Mouse (Mus musculus): ENCODE measurements around the gene Gpx4. TPM values are rescaled to one million over a fixed set of nuclear protein-coding genes. Genes with fewer than 3 reads are reported as not detected.
"Not testable (repeated sequence)": the region's sequence is repeated elsewhere in the genome, so short reads cannot be mapped to it uniquely, and the experiment has no call there.

The Gpx4 gene
- polyA plus RNA-seq, 2 experiments from 2014 or later = 450 to 480 TPM

DNA sequence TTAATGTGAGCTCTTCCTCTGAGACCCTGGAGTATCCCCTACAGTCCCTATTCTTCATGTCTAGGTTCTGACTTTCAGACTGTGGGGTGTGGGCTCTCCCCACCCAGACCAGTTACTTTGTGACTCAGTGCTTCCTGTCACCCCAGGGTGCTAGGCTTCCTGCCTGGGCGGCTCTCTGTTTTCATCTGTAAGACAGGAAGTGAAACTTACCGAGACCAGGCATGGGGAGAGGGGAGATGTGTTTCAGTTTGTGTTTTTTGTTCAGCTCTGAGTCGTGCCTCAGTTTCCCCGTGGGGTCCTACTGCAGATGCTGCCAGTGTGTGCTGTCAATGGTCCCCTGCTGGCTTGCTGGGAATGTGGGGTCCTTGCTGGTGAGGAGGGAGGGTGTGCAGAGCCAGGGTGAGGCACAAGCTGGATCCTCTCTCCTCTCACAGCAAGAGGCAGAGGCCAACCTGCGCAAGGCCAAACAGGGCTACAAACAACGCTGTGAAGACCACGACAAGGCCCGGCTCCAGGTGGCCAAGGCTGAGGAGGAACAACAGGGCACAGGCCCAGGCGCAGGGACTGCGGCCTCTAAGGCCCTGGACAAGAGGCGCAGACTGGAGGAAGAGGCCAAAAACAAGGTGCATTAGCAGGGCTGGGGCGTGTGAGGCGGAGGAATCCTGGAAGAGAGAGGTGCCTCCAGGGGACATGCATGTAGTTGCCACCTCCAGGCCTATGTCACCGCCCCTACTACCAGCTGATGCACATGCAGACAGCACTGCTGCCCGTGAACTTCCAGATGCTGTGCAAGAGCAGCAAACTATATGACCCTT is 22.5 kb upstream of the Gpx4 start:
- ATAC-seq = peak; percentile 88

DNA sequence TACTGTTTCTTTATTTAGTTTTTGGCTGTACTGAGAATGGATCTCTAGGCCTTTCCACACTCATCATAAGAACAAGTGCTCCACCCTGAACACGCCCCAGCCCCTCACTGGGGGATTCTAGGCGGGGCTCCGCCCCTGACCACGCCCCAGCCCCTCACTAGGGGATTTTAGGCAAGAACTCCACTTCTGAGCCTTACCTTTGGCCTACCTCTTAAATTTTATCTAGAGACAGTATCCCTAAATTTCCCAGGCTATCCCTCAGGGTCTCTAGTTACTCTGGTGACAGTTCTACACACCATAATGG is 22.0 kb upstream of the Gpx4 start:
- no peak for ATAC-seq

DNA sequence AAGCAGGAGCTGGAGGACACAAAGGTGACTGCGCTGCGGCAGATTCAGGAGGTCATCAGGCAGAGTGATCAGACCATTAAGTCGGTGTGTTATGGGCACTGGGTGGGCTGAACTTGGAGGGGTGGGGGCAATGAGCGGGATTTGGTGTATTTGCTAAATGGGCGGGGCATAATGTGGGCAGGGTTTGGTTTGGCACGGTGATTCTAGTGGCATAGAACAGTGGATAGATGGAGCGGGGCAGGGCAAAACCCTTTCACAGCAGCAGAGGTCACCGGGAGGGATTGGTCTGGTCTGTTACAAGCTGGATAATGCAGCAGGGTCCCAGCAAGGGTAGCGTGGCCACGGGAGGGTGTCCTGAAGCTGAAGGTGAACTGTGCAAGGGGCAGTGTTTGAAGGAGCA is 21.5 kb upstream of the Gpx4 start:
- no peak for ATAC-seq

DNA sequence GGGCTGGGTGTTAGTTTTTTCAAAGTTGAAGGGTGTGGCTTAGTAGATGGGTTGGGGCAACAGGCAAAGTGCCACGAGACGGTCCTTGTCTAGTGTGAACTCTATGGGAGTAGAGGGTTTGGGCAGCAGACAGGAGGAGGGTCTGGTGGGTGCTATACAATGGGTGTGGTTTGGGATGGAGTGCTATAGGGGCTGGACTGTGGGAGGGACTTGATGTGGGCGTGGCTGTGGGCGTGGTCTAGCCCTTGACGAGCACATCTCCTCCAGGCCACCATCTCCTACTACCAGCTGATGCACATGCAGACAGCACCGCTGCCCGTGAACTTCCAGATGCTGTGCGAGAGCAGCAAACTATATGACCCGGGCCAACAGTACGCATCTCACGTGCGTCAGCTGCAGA is 21.1 kb upstream of the Gpx4 start:
- no peak for ATAC-seq

DNA sequence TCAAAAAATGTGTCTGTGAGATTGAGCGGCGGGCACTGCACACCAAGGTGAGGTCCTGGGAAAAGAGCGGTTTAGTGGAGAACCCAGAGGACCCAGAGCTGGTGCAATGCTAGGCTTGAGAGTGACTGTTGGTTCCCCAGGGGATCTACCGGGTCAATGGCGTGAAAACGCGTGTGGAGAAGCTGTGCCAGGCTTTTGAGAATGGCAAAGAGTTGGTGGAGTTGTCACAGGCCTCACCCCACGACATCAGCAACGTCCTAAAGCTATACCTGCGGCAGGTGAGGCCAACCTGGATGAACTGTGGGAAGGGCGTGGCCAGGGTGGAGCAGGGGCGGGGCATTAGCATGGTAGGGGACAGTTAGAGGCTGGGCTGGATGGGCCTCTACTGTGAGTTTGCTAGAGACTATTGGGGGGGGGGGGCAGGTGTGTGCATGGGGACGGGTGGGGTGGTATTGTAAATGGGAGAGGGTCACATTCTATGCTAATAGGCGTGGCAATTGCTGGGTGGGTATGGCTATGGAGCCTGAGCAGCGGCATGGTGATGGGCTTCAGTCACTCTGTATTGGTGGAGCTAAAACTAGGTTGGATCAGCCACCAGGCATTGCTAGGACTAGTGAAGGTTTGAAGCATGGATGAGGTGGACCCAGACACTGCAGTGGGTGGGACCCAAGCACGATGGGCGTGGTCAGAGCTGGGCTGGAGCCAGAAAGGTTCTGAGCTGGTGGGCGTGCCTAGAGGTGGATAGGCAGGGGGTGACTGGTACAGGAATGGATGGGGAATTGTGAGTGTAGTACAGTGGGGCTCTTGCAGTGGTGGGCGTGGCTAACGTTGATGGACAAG is 19.1 kb upstream of the Gpx4 start:
- no peak for ATAC-seq

DNA sequence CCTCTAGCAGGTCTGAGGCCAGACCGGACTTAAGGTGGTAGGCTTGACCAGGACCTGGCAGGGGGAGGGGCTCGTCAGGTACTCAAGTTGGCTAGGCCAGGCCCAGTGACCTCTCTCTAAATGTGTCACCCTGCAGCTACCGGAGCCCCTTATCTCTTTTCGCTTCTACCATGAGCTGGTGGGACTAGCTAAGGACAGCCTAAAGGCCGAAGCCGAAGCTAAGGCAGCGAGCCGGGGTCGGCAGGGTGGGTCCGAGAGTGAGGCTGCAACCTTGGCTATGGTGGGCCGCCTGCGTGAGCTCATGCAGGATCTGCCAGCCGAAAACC is 18.5 kb upstream of the Gpx4 start:
- ATAC-seq = no peak

DNA sequence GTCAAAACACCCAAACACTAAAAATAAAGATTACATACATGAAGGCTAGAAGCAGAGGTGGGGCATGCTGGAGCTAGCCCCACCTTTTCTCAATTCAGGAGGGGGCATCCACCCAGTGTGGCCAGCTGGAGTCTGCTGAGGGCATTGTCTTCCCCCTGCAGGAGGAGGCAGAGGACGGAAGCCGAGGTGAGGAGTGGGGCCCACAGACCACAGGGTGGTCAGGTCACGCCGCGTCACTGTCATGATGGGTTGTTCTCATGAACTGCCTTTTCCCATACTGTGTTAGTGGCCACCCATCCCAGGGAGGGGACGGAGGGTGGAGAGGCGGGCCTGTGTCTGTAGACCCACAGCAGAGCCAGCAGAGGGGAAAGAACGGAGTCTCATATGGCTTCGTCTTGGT is 16.8 kb upstream of the Gpx4 start:
- ATAC-seq = no peak

DNA sequence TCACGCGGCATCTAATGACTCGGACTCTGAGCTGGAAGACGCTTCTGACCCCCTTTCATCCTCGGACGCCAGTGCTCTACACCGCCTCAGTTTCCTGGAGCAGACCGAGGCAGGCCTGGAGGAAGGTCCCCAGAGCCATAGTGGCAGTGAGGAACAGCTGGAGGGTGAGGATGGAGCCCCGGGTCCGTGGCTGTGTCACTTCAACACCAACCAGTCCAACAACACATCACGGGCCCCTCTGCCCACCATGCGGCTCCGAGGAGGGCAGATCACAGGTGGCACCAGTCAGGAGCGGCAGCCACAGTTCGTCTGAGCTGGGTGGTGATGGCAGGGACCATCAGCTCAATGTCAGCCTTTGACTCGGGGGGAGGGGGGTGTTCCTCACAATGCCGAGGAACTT is 16.2 kb upstream of the Gpx4 start:
- ATAC-seq = no peak

DNA sequence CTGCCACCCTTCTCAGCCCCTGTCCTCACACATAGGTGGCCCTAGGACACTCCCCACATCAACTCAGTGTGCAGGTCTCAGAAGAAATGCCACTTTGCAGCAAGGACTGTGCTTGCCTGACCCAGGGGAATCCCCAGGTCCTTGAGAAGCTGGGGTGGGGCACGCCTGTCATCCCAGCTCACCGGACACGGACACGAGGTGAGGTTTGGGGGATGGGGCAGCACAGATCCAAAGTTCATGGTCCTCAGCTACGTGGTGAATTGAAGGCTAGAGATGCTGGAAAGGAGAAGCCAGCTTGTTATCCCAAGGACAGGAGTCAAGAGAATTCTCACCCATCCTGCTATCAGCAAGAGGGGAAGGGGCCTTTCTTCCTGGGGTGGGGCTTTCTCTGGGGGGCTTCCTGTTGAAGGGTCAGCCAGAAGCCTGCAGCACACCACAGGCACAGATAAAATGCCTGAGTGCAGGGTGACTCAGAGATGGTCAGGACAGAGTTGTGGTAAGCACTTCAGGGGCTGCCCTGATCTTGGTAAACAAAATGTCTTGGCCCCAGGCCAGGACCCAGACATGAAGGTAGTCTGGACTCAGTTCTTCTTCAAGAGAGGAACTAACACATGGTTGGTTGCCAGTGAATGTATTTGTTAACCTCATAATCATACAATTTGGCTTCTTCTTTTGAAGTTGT is 14.0 kb upstream of the Gpx4 start:
- ATAC-seq = peak; percentile 67

DNA sequence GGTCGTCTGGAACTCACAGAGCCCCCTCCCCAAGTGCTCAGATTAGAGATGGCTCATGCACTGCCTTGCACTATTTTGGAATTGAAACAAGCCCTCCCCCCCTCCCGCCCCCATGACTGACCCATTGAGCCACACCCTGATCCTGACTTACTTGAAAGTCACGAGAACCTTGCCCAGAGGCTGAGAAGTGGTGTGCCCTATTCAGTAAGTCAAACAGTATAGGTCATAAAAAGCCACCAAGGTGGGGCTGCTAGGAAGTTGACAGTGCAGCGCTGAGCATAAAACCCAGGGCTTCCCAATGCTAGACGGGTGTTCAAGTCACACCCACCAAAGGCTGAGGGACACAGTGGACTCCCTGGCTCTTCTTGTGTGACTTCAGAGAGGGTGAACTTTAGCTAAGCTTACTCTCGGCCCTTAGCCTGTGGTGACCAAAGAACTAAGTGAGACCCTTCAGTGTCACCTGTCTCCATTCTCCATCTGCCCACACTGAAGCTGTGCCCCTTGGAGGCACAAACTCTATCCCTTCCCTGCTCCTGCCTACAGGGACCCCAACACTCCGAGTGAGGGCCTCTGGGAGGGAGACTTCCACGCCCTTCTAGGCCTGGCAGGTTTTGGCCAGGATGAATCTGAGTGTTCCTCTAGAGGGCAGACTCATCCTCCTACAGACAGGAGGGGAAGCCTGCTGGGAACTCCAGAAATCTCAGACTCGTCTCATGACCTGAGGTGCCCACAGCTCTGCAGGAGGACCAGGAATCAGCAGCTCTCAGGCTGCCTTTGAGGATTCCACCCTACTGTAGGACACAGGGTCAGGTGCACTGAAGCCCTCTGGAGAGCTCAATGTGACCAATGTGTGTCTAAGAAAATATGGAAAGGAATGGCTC is 13.2 kb upstream of the Gpx4 start:
- peak; percentile 27 for ATAC-seq

DNA sequence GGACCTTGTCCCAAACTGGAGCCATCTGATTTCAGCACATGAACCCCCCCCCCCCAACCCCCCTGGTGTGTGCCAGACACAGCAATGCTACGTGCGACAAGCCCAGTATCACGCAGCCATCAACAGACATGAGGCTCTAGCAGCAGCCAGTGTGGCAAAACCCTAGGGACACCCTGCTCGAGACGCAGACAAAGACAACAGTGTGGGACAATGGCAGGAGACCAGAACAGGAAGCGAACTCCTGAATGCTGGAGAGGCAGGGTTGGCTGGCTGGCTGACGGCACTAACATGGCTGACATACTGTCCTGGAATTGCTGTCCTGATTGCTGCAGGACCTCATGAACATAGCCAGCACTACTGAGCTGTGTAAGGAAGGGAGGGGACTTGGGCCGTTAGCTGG is 11.8 kb upstream of the Gpx4 start:
- ATAC-seq = no peak

DNA sequence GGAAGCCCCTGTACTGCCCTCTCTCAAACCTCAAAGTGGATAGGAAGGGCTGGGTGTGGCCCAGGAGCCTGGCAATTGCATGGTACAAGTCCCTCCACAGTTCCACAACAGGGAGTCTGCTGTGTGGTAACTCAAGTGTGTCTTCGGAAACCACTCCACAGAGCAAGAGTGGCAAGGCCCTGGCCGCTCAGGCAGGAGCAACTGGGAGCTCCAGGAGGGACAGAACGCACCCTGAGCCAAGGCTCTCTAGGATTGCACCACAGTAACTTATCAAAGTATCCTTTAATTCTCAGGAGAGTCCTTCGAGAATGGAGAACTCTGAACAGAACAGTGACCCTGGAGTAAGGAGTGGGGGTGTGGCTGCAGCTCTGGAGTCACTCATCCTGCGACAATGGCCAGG is 11.3 kb upstream of the Gpx4 start:
- no peak for ATAC-seq

DNA sequence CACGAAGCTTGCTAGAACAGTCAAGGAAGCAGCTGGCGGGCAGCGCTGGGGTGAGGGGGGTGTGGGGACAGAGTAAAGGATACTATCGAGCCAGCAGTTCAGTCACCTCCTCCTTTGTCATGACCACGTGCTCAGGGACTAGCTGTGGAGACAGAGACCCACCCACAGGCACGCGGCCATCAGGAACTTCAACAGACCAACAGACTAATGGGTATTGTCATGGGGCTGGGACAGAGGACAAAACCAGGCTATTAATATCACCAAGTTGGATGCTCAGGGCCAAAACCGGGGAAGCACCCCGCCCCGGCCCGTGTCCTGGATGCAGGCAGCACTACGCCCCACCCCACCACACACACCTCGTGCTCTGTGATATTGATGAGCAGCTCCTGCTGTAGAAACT is 10.1 kb upstream of the Gpx4 start:
- no peak for ATAC-seq

DNA sequence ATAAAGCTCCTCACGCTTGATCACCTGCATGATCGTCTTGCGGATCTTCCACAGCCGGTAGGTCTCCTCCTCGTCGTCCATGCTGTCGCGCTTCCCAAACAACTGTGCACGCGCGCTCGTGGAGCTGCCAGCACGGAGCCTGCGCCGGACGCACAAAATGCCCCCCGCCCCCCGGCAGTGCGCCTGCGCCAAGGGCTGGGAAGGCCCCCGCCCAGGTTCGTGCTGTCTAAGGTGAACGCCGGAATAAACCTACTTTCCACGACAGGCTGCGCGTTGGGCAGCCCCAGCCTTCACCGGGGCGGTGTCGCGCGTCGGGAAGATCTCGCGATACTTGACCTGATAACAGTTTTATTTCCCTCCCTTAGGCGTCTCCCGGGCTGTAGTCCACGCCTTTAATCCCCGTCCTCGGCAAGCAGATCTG is 7.4 kb upstream of the Gpx4 start, which contains the start of gene Polr2e:
Polr2e (minus strand) TSS at position 237 of the 421 bp plus-strand sequence.
- peak; percentile 98 for ATAC-seq

DNA sequence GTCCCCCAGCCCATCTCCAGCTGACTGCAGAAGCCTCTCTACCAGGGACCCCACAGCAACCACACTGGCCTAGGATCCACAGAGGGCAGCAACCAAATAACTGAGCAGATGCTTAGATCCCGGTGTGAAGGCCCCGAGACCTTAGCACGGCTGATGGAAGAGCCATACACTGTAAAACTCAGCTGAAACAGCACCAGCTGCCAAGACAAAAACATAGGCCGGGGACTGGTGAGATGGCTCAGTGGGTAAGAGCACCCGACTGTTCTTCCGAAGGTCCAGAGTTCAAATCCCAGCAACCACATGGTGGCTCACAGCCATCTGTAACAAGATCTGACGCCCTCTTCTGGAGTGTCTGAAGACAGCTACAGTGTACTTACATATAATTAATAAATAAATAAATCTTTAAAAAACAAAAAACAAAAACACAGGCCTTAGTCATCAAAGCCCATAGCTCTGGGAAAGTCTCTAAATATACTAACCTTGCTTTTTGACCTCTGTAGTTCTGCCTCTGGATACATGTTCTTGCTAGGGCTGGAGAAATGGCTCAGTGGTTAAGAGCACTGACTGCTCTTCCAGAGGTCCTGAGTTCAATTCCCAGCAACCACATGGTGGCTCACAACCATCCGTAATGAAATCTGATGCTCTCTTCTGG is 5.4 kb upstream of the Gpx4 start:
- ATAC-seq = not testable (repeated sequence)

DNA sequence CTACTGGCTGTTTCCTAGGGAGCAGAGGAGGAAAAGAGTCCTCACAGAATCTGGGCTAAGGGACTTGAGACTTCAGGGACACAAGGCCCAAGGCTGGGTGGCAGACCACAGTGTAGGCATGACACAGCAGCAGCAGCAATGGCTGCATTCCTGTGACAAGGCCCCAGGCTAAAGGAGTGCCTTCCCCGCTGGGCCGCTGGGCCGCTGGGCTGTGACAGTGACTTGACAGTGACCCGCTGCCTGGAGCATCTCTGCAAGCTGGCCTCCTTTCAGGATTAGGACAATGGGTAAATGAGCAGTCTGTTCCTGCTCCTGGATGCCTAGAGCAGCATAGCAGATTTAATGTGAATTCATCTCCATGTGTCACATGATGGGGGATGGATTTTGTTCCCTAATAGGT is 2.9 kb upstream of the Gpx4 start:
- ATAC-seq = no peak

DNA sequence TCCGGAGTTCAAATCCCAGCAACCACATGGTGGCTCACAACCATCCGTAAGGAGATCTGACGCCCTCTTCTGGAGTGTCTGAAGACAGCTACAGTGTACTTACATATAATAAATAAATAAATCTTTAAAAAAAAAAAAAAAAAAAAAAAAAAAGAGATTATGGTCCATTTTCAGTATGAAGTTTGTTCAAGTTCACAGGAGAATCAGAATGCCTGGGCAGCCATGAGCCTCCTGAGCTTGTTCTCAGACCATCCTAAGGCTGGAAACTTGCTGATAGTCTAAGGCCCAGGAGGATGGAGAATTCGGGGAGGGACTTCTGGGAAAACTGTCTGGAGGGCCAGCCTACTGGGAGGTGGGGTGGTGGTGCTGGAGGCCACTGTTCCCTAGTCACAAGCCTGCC is 1.6 kb upstream of the Gpx4 start:
- not testable (repeated sequence) for ATAC-seq

DNA sequence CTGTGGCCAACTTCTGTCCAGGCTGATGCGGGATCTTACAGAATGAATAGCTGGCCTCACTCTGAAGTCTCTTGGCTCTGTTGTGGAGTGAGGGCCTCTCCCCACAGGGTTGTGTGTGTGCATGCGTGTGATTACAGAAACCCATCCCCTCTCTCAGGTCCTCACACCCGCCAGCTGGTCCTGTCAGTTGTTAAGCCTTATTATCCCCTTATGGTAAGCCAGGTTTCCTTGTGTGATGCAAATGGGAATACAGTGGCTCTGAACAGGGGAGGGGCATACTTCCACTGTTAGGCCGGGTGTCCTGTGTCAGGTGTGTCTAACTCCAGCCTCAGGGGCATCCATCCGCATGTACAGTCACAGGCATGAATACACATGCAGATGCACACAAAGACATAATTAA is 1.2 kb upstream of the Gpx4 start:
- no peak for ATAC-seq

DNA sequence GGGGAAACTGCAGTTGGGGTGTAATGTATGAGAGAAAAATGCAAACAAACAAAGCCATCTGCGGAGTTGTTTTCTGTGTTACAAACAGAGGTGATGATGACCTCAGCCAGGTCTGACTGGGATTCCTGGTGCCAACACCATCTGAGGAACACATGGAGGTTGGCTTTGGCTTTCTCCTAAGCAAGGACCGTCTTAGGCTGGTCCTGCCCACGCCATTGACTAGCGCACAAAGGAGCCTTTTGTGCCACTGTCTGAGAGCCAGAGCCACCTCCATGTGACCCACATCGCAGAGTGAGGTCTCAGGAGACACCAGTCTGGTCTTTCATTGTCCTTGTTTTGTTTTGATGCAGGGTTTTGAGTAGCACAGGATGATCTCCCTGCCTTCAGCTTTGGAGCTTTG is 1.4 kb downstream of the Gpx4 start:
- no peak for ATAC-seq

DNA sequence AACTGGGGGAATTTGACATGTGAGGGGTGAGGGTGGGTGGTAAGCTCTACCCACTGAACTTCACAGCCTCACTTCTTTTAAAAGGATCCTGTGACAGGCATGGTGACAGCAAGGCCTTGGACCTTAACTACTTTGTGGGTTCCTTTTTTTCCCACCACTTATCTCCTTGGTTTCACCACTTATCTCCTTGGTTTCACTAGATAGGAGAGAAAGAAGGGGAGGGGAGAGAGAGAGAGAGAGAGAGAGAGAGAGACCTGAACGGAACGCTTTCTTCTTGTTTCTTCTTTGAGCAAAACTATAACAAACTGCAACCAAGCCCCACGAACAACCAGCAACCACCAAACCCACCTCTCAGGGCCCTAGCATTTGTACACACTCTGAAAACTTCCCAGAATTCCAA is 1.9 kb downstream of the Gpx4 start:
- ATAC-seq = no peak

DNA sequence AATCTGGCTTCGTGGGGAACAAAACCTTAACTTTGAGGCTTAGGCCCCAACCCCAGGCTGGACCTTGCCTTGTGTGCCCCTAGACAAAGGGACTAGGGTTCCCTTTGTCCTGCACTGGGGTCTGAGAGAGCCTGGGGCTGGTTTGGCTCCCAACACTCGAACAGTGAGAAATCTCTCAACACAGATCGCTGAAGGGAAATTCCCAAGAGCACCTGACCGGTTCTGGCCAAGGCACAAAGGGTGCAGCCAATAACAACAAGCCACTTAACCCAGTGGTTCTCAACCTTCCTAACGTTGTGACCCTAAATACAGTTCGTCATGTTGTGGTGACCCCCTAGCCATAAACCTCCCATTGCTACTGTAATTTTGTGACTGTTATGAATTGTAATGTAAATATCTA is 3.3 kb downstream of the Gpx4 start:
- ATAC-seq = no peak
